Mouse (Mus musculus): ENCODE data around the gene Cox19. TPM values are rescaled to one million over a fixed set of nuclear protein-coding genes. Genes with fewer than 3 reads are reported as not detected.

The Cox19 gene
- total and polyA plus RNA-seq, 3 experiments, result 53.0 to 73.2 TPM; not detected in 1

DNA sequence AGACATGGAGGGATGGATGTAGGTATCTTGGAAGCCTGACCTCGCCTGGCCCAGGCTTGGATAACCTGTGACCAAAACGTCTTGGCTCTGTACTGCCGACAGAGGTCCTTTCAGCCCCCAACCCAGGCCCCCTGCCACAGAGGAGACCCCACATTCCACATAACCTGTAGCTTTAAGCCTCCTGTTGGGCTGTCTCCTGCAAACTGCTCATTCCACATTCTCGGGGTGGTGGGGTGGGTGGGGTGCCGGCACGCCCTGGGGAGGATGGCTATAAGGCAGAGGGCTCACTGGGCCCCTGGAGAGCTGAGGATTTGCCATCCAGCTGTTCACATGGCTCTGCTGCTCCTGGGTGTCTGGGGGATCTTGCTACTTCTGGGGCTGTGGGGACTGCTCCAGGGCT, 1.1 kb upstream of the Cox19 start, which contains the start of gene Cyp2w1:
TSS of gene Cyp2w1 (plus strand) at position 301 of the 400 bp plus-strand sequence.
- no peak for DNase-seq (ENCODE audit: low read depth, low spot score)
- Histone ChIP-seq H3K27me3 (ENCODE audit: control insufficient read depth in 1 of 2, insufficient read depth in 2 of 2, low read length in 2 of 2) (no peaks in the 10 kb centered on the region), H3K9ac (ENCODE audit: control insufficient read depth, low read depth, low read length, poor library complexity, severe bottlenecking) (0 out of 2 replicates have a peak within 1 kb of the TSS, but pooled peaks have one; percentile 29), H3K79me2 (ENCODE audit: control insufficient read depth, insufficient read depth, low read length, poor library complexity) (no peaks in the 10 kb centered on the region), H3K9me3 (replicated peaks; ENCODE audit: insufficient read depth, low read length) (no peaks in the 10 kb centered on the region), H3K27ac (ENCODE audit: control insufficient read depth, low read depth, low read length) (no peak within 1 kb of the TSS), H3K36me3 (ENCODE audit: control insufficient read depth in 1 of 2, insufficient read depth in 2 of 2, low read length in 2 of 2) (no peaks in the 10 kb centered on the region), H3K4me1 (ENCODE audit: control insufficient read depth in 1 of 2, insufficient read depth in 2 of 2, low read length in 2 of 2) (no peaks in the 10 kb centered on the region), H3K4me3 (ENCODE audit: control insufficient read depth in 1 of 2, insufficient read depth in 1 of 2, low read depth in 2 of 2, low read length in 2 of 2) (no peak within 1 kb of the TSS)
- TF ChIP-seq ZC3H11A (IDR thresholded peaks at IDR 0.05; ENCODE audit: low read depth, low read length), result no peak
- TF ChIP-seq MYC (IDR thresholded peaks at IDR 0.05; ENCODE audit: low read depth, low read length), result no peak
- no peak for TF ChIP-seq CHD2 (IDR thresholded peaks at IDR 0.05; ENCODE audit: low read length)
- TF ChIP-seq USF2 (IDR thresholded peaks at IDR 0.05; ENCODE audit: borderline replicate concordance in 1 of 2, insufficient read depth in 1 of 2, low read depth in 1 of 2, low read length in 2 of 2), result no peak
- TF ChIP-seq TAL1 (IDR thresholded peaks at IDR 0.05; ENCODE audit: low read length), result no peak
- no peak for TF ChIP-seq RCOR1 (IDR thresholded peaks at IDR 0.05; ENCODE audit: low read depth, low read length)
- TF ChIP-seq MYB (IDR thresholded peaks at IDR 0.05; ENCODE audit: low read depth, low read length), result no peak
- no peak for TF ChIP-seq POLR2AphosphoS5 (IDR thresholded peaks at IDR 0.05; ENCODE audit: borderline replicate concordance, low read depth, low read length)
- TF ChIP-seq SIN3A (IDR thresholded peaks at IDR 0.05; ENCODE audit: low read length), result no peak
- TF ChIP-seq UBTF (IDR thresholded peaks at IDR 0.05; ENCODE audit: borderline replicate concordance, insufficient read depth, low read depth, low read length), result no peak
- no peak for TF ChIP-seq SMC3 (IDR thresholded peaks at IDR 0.05; ENCODE audit: low read depth, low read length)
- TF ChIP-seq MAX (IDR thresholded peaks at IDR 0.05; ENCODE audit: low read length), result no peak
- TF ChIP-seq GATA1 (IDR thresholded peaks at IDR 0.05; ENCODE audit: low read depth, low read length), result no peak
- no peak for TF ChIP-seq EP300 (IDR thresholded peaks at IDR 0.05; ENCODE audit: low read depth in 1 of 2, low read length in 2 of 2)
- no peak for TF ChIP-seq CHD1 (IDR thresholded peaks at IDR 0.05; ENCODE audit: low read depth, low read length)
- no peak for TF ChIP-seq ETS1 (IDR thresholded peaks at IDR 0.05; ENCODE audit: low read depth, low read length)
- TF ChIP-seq ZNF384 (IDR thresholded peaks at IDR 0.05; ENCODE audit: low read depth, low read length), result no peak
- TF ChIP-seq POLR2A (IDR thresholded peaks at IDR 0.05; ENCODE audit: control insufficient read depth in 1 of 2, insufficient read depth in 1 of 2, low read depth in 1 of 2, low read length in 2 of 2, poor library complexity in 1 of 2), result no peak
- no peak for TF ChIP-seq E2F4 (IDR thresholded peaks at IDR 0.05; ENCODE audit: borderline replicate concordance, low read depth, low read length)
- no peak for TF ChIP-seq MXI1 (IDR thresholded peaks at IDR 0.05; ENCODE audit: low read depth, low read length)

DNA sequence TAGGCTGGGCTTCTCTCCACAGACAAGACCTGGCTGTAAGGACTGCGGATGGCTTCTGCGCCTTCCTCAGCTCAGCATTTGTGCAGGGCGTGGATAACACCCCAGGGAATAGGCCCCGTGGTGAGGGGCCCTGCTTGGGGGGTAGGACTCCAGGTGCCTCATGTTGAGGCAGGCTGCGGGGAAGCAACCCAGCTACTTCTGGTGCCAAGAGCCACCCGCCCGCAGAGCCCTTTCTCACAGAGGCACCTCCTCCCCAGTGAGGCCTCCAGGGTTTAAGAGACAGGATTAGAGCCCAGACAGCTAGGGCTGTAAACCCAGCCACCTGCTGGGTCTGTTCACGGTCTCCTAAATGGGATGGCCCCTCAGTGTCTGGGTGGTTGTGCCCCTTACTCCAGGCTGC, 410 bp upstream of the Cox19 start:
- no peaks in the 10 kb centered on the region for H3K79me2 ChIP-seq (ENCODE audit: control insufficient read depth, insufficient read depth, low read length, poor library complexity)
- H3K9ac ChIP-seq (ENCODE audit: control insufficient read depth, low read depth, low read length, poor library complexity, severe bottlenecking), result no peak overlapping the region
- no peak overlapping the region for H3K27ac ChIP-seq (ENCODE audit: control insufficient read depth, low read depth, low read length)
- H3K27me3 ChIP-seq (ENCODE audit: control insufficient read depth in 1 of 2, insufficient read depth in 2 of 2, low read length in 2 of 2), result no peaks in the 10 kb centered on the region
- no peaks in the 10 kb centered on the region for H3K36me3 ChIP-seq (ENCODE audit: control insufficient read depth in 1 of 2, insufficient read depth in 2 of 2, low read length in 2 of 2)
- TF ChIP-seq NRF1 (IDR thresholded peaks at IDR 0.05; ENCODE audit: insufficient read depth, low read depth, low read length, poor library complexity, severe bottlenecking) (no peak), CHD1 (IDR thresholded peaks at IDR 0.05; ENCODE audit: low read depth, low read length) (no peak), MAX (IDR thresholded peaks at IDR 0.05; ENCODE audit: low read length) (no peak), KAT2A (conservative IDR thresholded peaks at IDR 0.05; ENCODE audit: low read depth, low read length) (no peak), UBTF (IDR thresholded peaks at IDR 0.05; ENCODE audit: borderline replicate concordance, insufficient read depth, low read depth, low read length) (no peak), MEF2A (IDR thresholded peaks at IDR 0.05; ENCODE audit: extremely low read depth, insufficient replicate concordance, low read depth, low read length, poor library complexity, severe bottlenecking) (no peak)
- H3K9me3 ChIP-seq (replicated peaks; ENCODE audit: insufficient read depth, low read length), result no peaks in the 10 kb centered on the region
- no peak overlapping the region for H3K4me3 ChIP-seq (ENCODE audit: control insufficient read depth in 1 of 2, insufficient read depth in 1 of 2, low read depth in 2 of 2, low read length in 2 of 2)
- DNase-seq (ENCODE audit: low read depth, low spot score), result no peak
- H3K4me1 ChIP-seq (ENCODE audit: control insufficient read depth in 1 of 2, insufficient read depth in 2 of 2, low read length in 2 of 2), result no peaks in the 10 kb centered on the region
